Mouse (Mus musculus): ENCODE data around the gene Tmem229b.

DNA sequence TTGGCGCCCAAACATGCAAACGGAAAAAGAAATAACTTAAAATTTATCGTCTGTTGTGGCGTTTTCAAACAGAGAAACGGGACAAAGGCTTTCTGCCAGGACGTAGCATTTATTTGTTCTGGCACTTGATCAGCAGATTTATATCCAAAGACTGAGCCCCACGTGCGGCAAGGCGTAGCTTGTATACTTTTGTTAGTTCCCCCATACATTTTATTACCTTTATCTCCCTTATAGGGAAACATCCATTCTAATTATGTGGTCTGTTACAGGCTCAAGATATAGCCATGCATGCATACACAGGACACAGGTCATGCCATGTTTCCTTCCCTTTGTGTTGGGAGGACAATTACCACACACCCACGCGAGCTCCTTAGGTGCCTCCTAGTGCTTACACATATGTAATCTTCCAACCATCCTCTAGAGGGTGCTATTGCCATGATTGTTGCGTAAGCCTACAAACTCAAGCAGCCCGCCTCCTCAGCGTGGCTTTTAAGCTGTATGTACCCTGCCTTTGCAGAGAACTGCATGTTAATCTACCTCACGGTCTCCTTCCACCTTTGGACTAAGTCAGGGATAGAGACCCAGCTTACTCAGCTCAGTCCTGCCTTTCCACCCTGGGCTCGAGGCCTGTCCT lies 88.2 kb downstream of the Tmem229b start:
- TF ChIP-seq POLR2A (IDR thresholded peaks at IDR 0.05; ENCODE audit: borderline replicate concordance, control insufficient read depth, low read depth, low read length) (no peak), CTCF (IDR thresholded peaks at IDR 0.05; ENCODE audit: control insufficient read depth, insufficient read depth, low read length) (peak; percentile 71)
